Mouse (Mus musculus): ENCODE results near the gene Got1. TPM values are rescaled to one million over a fixed set of nuclear protein-coding genes. Genes with fewer than 3 reads are reported as not detected.

Got1 gene
- polyA plus RNA-seq, 1 experiment from 2014 or later = 134 TPM

- Histone ChIP-seq H3K4me3 (ENCODE audit: low read depth, low read length) (no peak overlapping the region), H3K36me3 (ENCODE audit: control insufficient read depth, insufficient read depth, low read length) (no peaks in the 10 kb centered on the region), H3K4me1 (ENCODE audit: control insufficient read depth, insufficient read depth, low read length) (peaks cover 10% of the 10 kb centered on the region), H3K4me2 (no peak overlapping the region), H3K9me3 (replicated peaks; ENCODE audit: control insufficient read depth, low read length) (no peaks in the 10 kb centered on the region), H3K9ac (ENCODE audit: low read depth, low read length) (no peak overlapping the region), H3K27me3 (ENCODE audit: control insufficient read depth, insufficient read depth, low read length) (no peaks in the 10 kb centered on the region), H3K27ac (ENCODE audit: low read depth, low read length) (no peak overlapping the region)
- WGBS (ENCODE audit: insufficient replicate concordance) = 89% methylated on average over 9 of the region's 9 CpGs
- ATAC-seq (replicated peaks; ENCODE audit: insufficient number of reproducible peaks, low FRiP score, low TSS enrichment) = no peak
Observed at GRCm38 (mm10) chr19:43526025-43526424, 1.6 kb upstream of the Got1 start.

DNA sequence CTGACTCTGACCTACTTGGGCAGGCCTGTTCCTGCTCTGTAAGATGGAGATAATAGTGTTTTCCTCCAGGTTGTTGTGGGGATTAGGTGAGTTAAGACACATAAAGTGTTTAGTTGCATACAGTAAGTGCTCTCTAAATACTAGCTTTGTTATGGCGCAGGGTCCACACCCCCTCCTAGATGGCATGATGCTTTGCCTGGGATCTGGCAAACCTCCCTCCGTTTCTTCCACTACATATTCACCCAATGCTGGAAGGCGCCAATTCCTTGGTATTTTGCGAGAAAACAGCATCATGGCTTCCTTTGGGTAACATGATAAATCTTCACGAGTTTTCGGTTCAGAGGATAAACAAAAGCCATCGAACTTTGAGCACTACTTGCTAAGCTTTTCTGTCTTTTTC is 1.2 kb upstream of the Got1 start:
- Histone ChIP-seq H3K4me2 (peak overlapping the region; percentile 83), H3K4me1 (ENCODE audit: control insufficient read depth, insufficient read depth, low read length) (peaks cover 14% of the 10 kb centered on the region), H3K27ac (ENCODE audit: low read depth, low read length) (peak overlapping the region; percentile 89), H3K36me3 (ENCODE audit: control insufficient read depth, insufficient read depth, low read length) (no peaks in the 10 kb centered on the region), H3K9ac (ENCODE audit: low read depth, low read length) (peak overlapping the region; percentile 80), H3K9me3 (replicated peaks; ENCODE audit: control insufficient read depth, low read length) (no peaks in the 10 kb centered on the region), H3K4me3 (ENCODE audit: low read depth, low read length) (peak overlapping the region; percentile 64; the same call in 1 of the 2 replicates), H3K27me3 (ENCODE audit: control insufficient read depth, insufficient read depth, low read length) (no peaks in the 10 kb centered on the region)
- 89% methylated on average over 7 of the region's 7 CpGs for WGBS (ENCODE audit: insufficient replicate concordance)
- no peak for ATAC-seq (replicated peaks; ENCODE audit: insufficient number of reproducible peaks, low FRiP score, low TSS enrichment)

GRCm38 (mm10) chr19:43525104-43525482 is 688 bp upstream of the Got1 start:
- Histone ChIP-seq H3K4me3 (ENCODE audit: low read depth, low read length) (peak overlapping the region; percentile 64), H3K36me3 (ENCODE audit: control insufficient read depth, insufficient read depth, low read length) (no peaks in the 10 kb centered on the region), H3K9ac (ENCODE audit: low read depth, low read length) (peak overlapping the region; percentile 80), H3K9me3 (replicated peaks; ENCODE audit: control insufficient read depth, low read length) (no peaks in the 10 kb centered on the region), H3K4me2 (peak overlapping the region; percentile 83), H3K27ac (ENCODE audit: low read depth, low read length) (peak overlapping the region; percentile 89), H3K4me1 (ENCODE audit: control insufficient read depth, insufficient read depth, low read length) (peaks cover 16% of the 10 kb centered on the region), H3K27me3 (ENCODE audit: control insufficient read depth, insufficient read depth, low read length) (no peaks in the 10 kb centered on the region)
- ATAC-seq (replicated peaks; ENCODE audit: insufficient number of reproducible peaks, low FRiP score, low TSS enrichment) = no peak
- 10% methylated on average over 10 of the region's 10 CpGs for WGBS (ENCODE audit: insufficient replicate concordance)

- H3K9ac ChIP-seq (ENCODE audit: low read depth, low read length) = peak overlapping the region; percentile 63
Observed at GRCm38 (mm10) chr19:43523551-43523950, 854 bp downstream of the Got1 start.

DNA sequence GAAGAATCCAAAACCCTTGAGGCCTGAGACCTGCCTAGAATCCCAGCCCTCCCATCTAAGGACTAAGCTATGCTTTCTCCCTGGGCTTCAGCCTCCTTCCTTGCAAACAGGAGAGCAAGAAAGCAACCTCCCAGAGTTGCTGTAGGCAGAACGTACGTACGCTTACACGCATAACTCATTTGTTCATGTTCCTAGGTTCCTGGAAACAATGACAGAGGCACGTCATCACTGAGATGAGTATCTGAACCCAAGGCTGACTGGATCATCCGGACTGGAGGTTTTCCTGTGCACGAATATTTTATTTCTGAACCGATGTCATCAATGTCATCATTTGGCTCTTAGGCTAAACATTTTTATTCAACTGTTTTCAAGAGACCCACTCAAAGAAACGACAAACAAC is 2.4 kb downstream of the Got1 start:
- WGBS (ENCODE audit: insufficient replicate concordance) = 76% methylated on average over 9 of the region's 9 CpGs
- Histone ChIP-seq H3K9me3 (replicated peaks; ENCODE audit: control insufficient read depth, low read length) (no peaks in the 10 kb centered on the region), H3K27ac (ENCODE audit: low read depth, low read length) (no peak overlapping the region), H3K4me3 (ENCODE audit: low read depth, low read length) (no peak overlapping the region), H3K36me3 (ENCODE audit: control insufficient read depth, insufficient read depth, low read length) (no peaks in the 10 kb centered on the region), H3K9ac (ENCODE audit: low read depth, low read length) (no peak overlapping the region), H3K4me2 (peak overlapping the region; percentile 68), H3K27me3 (ENCODE audit: control insufficient read depth, insufficient read depth, low read length) (no peaks in the 10 kb centered on the region), H3K4me1 (ENCODE audit: control insufficient read depth, insufficient read depth, low read length) (peaks cover 16% of the 10 kb centered on the region)
- no peak for ATAC-seq (replicated peaks; ENCODE audit: insufficient number of reproducible peaks, low FRiP score, low TSS enrichment)

More at GRCm38 (mm10) chr19:43523551-43523950, 854 bp downstream of the Got1 start:
- Histone ChIP-seq H3K4me3 (ENCODE audit: low read depth, low read length) (peak overlapping the region; percentile 64), H3K4me2 (peak overlapping the region; percentile 68), H3K36me3 (ENCODE audit: control insufficient read depth, insufficient read depth, low read length) (no peaks in the 10 kb centered on the region), H3K9me3 (replicated peaks; ENCODE audit: control insufficient read depth, low read length) (no peaks in the 10 kb centered on the region), H3K27ac (ENCODE audit: low read depth, low read length) (no peak overlapping the region), H3K4me1 (ENCODE audit: control insufficient read depth, insufficient read depth, low read length) (peaks cover 16% of the 10 kb centered on the region), H3K27me3 (ENCODE audit: control insufficient read depth, insufficient read depth, low read length) (no peaks in the 10 kb centered on the region)
- ATAC-seq (replicated peaks; ENCODE audit: insufficient number of reproducible peaks, low FRiP score, low TSS enrichment) = no peak
- whole genome bisulfite sequencing (ENCODE audit: insufficient replicate concordance) = 5% methylated on average over 12 of the region's 12 CpGs

- Histone ChIP-seq H3K4me2 (peak overlapping the region; percentile 56), H3K27me3 (ENCODE audit: control insufficient read depth, insufficient read depth, low read length) (no peaks in the 10 kb centered on the region), H3K9ac (ENCODE audit: low read depth, low read length) (no peak overlapping the region), H3K36me3 (ENCODE audit: control insufficient read depth, insufficient read depth, low read length) (no peaks in the 10 kb centered on the region), H3K4me1 (ENCODE audit: control insufficient read depth, insufficient read depth, low read length) (peaks cover 22% of the 10 kb centered on the region), H3K27ac (ENCODE audit: low read depth, low read length) (no peak overlapping the region), H3K9me3 (replicated peaks; ENCODE audit: control insufficient read depth, low read length) (no peaks in the 10 kb centered on the region), H3K4me3 (ENCODE audit: low read depth, low read length) (no peak overlapping the region)
- 66% methylated on average over 8 of the region's 8 CpGs for WGBS (ENCODE audit: insufficient replicate concordance)
- no peak for ATAC-seq (replicated peaks; ENCODE audit: insufficient number of reproducible peaks, low FRiP score, low TSS enrichment)
Observed at GRCm38 (mm10) chr19:43521362-43521761, 3.0 kb downstream of the Got1 start.

DNA sequence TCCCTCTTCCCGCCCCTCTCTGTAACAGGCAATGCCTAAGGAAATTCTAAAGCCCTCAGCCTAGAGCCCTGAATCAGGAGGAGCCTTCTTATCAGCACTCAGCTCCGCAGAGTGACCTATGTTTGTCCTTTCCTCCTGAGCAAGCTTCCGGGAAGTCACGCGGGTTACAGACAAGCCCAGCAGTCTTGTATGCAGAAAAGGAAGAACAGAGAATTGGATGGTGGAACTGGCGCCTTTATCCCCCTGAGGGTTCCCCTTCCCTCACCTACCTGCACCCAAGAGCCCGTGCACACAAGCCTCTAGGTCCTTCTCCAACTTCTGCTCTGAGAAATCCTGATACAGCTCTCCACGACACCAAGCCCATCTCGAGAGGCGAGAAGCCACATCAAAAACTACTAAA is 4.0 kb downstream of the Got1 start:
- H3K27ac ChIP-seq (ENCODE audit: low read depth, low read length) = peak overlapping the region; percentile 74
- no peaks in the 10 kb centered on the region for H3K27me3 ChIP-seq (ENCODE audit: control insufficient read depth, insufficient read depth, low read length)
- H3K4me2 ChIP-seq = peak overlapping the region; percentile 56
- peak overlapping the region; percentile 10; the same call in 1 of the 2 replicates for H3K4me3 ChIP-seq (ENCODE audit: low read depth, low read length)
- peak overlapping the region; percentile 54; the same call in 1 of the 2 replicates for H3K9ac ChIP-seq (ENCODE audit: low read depth, low read length)
- no peaks in the 10 kb centered on the region for H3K9me3 ChIP-seq (replicated peaks; ENCODE audit: control insufficient read depth, low read length)
- H3K4me1 ChIP-seq (ENCODE audit: control insufficient read depth, insufficient read depth, low read length) = peaks cover 25% of the 10 kb centered on the region
- ATAC-seq (replicated peaks; ENCODE audit: insufficient number of reproducible peaks, low FRiP score, low TSS enrichment) = no peak
- WGBS (ENCODE audit: insufficient replicate concordance) = 31% methylated on average over 9 of the region's 10 CpGs
- H3K36me3 ChIP-seq (ENCODE audit: control insufficient read depth, insufficient read depth, low read length) = 0 out of 2 replicates have a peak, but pooled peaks cover 3% of the 10 kb centered on the region

DNA sequence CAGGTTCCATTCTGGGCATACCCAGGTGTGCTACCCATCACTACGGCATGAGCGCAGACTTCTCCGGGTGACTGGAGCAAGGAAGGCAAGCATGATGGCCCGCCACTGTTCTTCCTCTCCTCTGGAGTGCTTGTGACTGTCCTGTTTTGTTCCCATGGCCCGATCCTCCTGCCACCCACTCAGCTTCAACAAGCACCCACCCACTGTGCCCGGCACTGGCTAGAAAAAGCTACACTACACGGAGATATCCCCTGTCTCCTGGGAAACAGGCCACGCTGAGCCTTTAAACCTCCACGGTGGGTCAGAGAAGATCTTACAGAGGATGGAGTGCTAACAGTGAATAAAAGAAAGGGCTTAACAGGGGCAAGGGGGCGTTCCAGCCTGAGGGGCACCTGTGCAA is 5.2 kb downstream of the Got1 start:
- WGBS (ENCODE audit: insufficient replicate concordance) = 87% methylated on average over 10 of the region's 10 CpGs
- Histone ChIP-seq H3K9ac (ENCODE audit: low read depth, low read length) (no peak overlapping the region), H3K4me1 (ENCODE audit: control insufficient read depth, insufficient read depth, low read length) (peaks cover 20% of the 10 kb centered on the region), H3K36me3 (ENCODE audit: control insufficient read depth, insufficient read depth, low read length) (peaks cover 8% of the 10 kb centered on the region), H3K27ac (ENCODE audit: low read depth, low read length) (no peak overlapping the region), H3K4me3 (ENCODE audit: low read depth, low read length) (no peak overlapping the region), H3K4me2 (no peak overlapping the region), H3K9me3 (replicated peaks; ENCODE audit: control insufficient read depth, low read length) (no peaks in the 10 kb centered on the region), H3K27me3 (ENCODE audit: control insufficient read depth, insufficient read depth, low read length) (no peaks in the 10 kb centered on the region)
- ATAC-seq (replicated peaks; ENCODE audit: insufficient number of reproducible peaks, low FRiP score, low TSS enrichment) = no peak

DNA sequence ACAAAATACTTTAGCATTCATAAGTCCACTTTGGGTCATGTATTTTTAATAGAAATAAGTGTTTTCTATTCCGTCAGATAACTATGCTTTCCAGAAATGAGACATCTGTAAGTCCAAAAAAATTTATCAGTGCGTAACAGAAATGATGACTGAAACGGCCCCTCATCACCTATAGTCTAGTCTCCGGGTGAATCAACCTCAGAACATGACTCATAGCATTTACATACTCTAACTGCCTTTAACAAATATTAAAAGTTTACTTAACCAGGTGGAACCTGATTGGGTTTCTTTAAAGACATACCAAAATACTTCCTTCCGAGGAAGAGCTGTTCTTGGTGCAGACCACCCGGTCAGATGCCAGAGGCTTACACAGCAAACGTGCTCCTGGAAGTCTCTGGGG is 6.1 kb downstream of the Got1 start:
- H3K9me3 ChIP-seq (replicated peaks; ENCODE audit: control insufficient read depth, low read length) = no peaks in the 10 kb centered on the region
- no peak overlapping the region for H3K9ac ChIP-seq (ENCODE audit: low read depth, low read length)
- H3K27ac ChIP-seq (ENCODE audit: low read depth, low read length) = no peak overlapping the region
- ATAC-seq (replicated peaks; ENCODE audit: insufficient number of reproducible peaks, low FRiP score, low TSS enrichment) = no peak
- no peak overlapping the region for H3K4me2 ChIP-seq
- peaks cover 8% of the 10 kb centered on the region for H3K36me3 ChIP-seq (ENCODE audit: control insufficient read depth, insufficient read depth, low read length)
- H3K4me1 ChIP-seq (ENCODE audit: control insufficient read depth, insufficient read depth, low read length) = peaks cover 20% of the 10 kb centered on the region
- no peak overlapping the region for H3K4me3 ChIP-seq (ENCODE audit: low read depth, low read length)
- 86% methylated on average over 7 of the region's 7 CpGs for WGBS (ENCODE audit: insufficient replicate concordance)
- no peaks in the 10 kb centered on the region for H3K27me3 ChIP-seq (ENCODE audit: control insufficient read depth, insufficient read depth, low read length)
